Mouse (Mus musculus) mature B cell (primary cell): ENCODE measurements around the gene Mgst2.

Experiments
- in situ Hi-C: fragments of 300-500 bp; cut with MboI; formaldehyde crosslinking; loops from 2 replicates; pipeline ENCODE4 v1.14.3; 2019

Mgst2 gene

DNA sequence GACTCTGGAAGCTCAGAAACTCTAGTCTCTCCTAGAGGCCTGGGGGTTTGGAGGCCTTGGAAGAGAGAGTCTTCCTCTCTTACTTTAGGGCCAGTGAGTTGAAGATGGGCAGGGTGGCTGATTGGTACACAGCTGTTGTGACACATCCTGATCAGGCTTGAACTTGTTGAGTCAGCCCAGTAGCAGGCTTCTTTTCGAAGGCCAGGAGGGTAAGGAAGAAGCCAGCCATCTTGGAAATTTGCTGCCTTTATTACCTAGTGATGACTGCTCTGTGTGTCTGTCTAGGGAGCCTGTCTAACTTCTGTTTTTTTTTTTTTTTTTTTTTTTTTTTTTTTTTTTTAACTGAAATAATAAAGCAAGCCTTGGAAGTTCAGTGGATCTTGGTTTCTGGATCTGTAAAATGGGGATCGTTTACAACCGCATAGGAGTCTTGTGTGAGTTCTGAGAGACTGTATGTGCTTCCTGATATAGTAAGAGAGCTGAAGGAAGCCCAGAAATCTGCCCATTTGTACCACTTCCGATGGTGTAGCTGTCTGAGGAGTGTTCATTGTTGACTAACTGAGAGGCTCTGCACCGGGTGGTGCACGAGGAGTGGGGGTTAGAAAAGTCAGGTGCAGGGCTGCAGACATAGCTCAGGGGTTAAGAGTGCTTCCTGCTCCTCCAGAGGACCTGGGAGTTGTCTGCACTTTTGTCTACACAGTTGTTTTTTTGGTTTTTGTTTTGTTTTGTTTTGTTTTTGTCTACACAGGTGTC lies 5.7 kb upstream of the Mgst2 start:
- in situ Hi-C loops, result no loop called here

DNA sequence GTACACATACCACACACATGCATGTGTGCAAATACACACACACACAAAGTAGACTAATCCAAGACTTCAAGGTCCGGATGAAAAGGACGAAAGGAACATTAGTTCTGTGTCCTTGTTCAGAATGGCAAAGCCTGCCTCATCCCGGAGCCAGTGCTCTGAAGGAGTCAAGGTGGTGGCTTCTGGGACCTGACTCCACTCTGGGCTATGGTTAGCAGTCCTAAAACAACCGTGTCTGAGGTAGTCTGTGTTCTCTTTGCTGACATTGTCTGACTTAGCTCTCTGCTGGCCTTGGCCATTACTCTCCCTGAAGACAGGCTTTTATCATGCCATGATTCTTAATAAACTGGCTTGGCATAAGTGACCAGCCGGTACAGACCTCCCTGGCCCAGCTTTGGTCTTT lies 745 bp upstream of the Mgst2 start:
- in situ Hi-C loops, result no loop called here

DNA sequence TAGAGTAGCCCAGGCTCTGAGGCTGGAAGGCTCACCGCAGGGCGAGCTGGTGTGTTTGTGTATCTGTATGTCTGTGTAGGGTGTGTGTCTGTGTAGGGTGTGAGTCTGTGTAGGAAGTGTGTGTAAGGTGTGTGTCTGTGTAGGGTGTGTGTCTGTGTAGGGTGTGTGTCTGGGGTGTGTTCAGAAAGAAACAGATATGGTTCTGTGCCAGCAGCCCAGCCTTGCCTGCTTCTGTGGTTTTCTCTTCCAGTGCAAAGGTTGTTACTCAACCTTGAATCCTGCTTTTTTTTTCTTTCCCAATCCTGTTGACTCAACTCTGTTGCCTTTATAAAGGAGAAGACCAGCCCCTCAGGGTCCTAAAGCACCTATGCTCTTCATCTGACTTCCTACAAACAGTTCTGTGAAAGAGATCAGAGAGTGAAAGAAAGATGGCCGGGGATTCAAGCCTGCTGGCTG lies 689 bp downstream of the Mgst2 start:
- in situ Hi-C loops, result no loop called here

DNA sequence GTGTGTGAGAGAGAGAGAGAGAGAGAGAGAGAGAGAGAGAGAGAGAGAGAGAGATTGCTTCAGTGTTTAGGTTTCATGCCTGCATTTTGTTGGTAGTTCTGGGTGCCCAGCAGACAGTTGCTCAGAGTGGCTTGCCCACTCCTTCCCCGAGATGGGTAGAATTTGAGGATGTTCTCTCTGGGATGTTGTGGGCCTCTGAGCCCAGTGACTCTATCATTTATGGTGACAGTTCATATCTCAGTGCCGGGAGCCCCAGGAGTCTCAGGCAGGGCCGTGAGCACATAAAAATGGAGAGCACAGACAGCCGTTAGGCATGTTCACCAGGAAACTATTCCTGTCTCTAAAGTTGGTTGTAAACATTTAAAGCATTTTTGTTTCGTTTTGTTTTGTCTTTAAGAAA lies 1.2 kb downstream of the Mgst2 start:
- in situ Hi-C loops, result no loop called here

DNA sequence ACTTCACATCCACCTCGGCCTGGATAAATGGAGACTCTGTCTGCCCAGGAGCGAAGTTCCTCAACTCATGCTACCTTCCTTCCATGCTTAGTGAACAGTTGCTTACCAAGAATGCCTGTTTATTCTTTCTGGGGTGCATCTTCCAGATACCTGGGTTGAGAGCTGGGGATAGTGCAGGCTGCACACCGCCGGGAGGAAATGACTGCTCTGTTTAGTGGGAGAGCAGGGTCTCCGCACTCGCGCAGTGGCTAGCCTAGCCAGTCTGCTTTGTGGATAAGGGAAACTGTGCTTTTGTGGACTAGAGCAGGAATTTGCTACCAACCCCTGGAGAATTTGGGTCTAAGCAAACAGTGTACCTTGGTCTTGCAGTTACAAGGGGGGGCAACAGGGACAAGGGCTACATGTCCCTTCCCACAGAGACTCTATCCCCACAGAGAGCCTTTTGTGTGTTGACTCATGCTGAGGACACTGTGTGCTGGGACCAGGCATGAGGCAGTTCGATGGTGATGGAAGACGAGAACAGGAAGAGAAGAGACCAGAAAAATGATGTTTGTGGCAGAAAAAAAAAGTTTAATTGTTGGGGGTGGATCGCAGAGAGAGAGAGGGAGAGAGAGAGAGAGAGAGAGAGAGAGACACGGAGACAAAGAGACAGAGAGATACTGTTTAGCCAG lies 1.9 kb downstream of the Mgst2 start:
- in situ Hi-C loops, result no loop called here

DNA sequence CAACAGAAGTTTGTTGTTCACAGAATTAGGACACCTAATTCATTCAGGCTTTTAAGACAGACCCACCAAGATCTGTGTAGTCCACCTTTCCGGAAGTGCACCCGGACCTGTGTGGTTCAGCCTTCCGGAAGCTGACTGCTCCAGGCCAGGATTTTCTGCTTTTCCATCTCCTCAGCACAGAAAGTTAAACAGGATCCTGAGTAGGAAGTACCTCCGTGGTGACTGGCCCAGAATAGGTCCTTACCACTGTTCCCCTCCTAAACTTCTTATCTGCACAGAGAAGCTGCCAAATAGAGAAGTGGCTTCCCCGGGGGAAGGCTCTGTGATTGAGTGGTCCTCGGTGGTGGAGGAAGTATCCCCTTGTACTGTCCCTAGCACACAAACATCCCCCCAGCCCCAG lies 2.4 kb downstream of the Mgst2 start:
- in situ Hi-C loops, result no loop called here

DNA sequence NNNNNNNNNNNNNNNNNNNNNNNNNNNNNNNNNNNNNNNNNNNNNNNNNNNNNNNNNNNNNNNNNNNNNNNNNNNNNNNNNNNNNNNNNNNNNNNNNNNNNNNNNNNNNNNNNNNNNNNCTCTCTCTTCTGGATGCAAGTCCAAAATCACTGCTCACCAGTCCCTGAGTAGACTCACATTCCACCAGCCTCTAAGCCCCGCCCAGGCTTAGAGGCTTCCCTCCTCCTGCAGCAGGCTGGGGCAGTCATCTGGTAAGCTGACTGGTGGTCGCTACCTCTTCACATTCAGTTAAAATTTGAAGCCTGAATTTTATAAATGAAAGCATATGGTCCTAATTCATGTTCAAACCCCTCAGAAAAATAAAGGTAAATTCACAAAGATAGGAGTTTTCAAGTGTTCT lies 8.4 kb downstream of the Mgst2 start:
- in situ Hi-C loops, result no loop called here

DNA sequence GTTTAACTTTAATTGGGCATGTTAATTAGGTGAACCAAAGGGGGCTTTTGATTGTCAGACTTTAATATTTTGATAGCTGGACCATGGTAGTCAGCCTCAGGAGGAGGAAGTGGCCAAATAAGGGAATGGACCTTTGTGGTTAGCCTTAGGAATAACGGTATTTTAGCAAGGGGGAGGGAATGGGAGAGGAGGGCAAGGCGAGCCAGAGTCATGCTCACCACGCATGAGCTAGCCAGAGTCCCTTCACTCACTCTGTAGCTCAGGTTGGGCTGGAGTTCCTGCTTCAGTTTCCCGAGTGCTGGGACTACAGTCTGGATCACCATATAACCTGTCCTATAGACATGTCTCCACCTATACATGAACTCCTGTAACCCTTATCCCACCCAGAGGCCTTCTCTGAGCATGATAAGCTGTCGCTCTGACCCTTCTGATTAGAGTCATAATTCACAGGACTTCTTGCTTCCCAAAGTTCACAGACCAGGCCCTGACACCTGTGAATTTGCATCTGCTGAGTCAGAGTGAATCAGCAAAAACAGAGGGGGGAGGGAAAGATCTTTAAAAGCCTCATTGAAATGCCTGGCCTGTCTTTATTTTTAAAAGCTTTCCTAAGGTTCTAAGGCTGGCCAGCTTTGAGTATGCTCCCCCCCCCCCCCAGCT lies 10.4 kb downstream of the Mgst2 start:
- in situ Hi-C loops, result no loop called here

DNA sequence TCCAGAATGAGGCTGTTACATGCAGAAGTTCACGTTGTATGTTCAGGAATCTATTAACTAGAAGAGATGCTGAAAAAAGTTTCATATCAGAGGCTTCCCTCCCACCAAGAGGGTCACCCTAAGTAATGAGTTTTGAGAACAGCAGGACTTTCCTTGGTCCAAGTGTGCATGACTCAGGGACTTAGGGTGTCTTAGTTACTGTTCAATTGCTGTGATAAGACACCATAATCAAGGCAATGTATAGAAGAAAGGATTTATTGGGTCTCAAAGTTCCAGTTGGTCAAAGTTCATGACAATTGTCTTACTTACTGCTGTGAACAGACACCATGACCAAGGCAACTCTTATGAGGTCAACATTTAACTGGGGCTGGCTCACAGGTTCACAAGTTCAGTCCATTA lies 10.9 kb downstream of the Mgst2 start:
- in situ Hi-C loops, result no loop called here

DNA sequence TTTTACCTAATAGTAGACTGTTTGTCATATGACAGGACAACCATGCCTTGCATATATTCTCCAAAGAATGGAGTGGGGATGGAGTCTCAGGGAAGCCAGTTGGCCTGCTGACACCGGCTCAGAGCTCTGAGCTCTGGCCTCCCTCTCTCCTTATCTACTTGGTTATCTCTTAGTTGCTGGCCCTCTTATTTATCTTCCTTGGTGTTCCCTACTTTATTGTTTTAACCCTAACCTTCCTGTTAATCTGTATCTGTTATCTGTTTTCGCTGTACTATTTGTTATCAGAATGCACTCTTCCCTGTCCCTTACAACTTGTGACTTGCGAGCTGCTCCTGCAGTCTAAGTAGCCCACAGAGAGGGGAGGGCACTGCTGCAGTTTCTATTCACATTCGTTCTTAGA lies 12.5 kb downstream of the Mgst2 start:
- in situ Hi-C loops, result no loop called here

DNA sequence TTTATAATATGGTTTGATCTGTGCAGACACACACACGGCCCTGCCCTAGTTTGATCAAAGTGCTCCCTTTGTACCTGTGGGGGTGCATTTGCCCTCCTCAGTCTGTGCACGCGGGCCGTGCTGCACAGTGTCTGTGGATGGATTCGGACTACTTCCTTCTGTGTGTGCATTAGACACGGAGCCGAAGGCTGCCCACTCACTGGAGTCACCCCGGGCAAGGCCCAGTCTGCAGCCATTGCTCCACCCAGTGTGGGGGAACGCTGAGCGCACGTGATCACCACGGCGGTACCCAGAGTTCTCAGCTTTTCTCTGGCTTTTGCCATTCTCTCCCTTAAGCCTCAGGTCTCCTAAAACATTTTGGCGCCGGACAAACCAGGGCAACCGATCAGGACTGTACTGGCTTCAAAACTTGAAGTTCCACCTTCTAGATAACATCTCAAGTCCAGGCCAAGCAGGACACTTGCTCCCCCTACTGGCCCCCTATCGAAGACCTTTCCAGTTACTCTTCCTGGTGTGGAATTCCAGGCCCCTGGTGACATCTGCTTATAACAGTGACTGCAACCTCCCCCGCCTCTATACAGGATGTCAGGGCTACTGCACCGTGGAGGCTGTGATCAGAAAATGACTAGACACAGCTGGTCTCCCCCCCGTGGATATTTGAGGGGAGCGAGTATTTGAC lies 13.4 kb downstream of the Mgst2 start:
- in situ Hi-C loops, result no loop called here

DNA sequence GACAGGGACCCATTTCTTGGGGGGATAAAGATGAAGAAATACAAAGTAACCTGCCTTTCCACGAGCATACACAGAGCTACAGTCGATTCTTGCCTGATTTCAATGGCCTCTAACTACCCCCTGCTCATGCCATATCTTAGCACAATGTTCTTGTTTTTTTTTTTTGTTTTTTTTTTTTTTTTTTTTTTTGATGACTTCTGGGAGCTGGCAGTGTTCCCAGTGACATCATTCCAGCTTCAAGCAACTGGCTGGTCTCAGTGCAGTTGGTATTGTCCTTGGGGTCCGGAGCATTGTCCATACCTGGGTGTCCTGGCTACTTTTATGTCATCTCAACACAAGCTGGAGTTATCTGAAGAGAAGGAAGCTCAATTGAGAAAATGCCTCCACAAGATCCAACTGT lies 14.8 kb downstream of the Mgst2 start:
- in situ Hi-C loops, result no loop called here

DNA sequence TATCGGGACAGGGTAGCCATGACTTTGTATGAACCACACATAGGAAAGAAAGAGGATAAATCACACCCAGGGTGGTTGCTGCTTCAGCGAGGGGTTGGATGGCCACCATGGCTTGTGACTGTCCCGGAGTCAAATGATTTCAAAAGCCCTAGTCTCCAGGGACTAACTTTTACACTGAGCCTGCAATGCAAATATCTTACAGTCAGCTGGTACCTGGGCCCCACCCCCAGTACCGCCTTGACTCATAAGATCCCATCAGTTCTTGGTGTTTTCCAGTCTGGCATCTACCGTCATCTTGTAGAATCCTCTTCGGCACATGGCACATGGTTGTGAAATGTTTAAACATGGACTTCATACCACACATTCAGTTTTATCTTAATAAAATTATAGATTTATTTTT lies 25.4 kb downstream of the Mgst2 start:
- in situ Hi-C loops, result no loop called here

DNA sequence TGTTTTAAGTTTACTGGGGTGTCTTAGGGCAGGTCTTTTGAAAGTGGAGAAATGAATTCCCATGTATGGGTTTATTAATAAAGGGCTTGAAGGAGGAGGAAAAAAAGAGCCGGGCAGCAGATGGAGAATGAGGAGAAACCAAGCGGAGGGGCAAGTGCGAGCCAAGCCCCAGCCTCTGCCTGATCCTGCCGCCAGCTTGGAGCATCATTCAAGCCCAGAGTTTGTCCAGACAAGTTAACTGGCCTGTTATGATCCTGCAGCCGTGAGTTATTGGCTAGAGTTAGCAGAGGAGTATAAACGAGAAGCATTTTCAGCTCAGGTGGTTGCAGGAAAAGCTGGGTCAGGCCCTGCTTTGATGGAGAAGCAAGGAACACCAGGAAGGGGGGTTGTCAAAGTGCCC lies 26.2 kb downstream of the Mgst2 start:
- in situ Hi-C loops, result no loop called here

DNA sequence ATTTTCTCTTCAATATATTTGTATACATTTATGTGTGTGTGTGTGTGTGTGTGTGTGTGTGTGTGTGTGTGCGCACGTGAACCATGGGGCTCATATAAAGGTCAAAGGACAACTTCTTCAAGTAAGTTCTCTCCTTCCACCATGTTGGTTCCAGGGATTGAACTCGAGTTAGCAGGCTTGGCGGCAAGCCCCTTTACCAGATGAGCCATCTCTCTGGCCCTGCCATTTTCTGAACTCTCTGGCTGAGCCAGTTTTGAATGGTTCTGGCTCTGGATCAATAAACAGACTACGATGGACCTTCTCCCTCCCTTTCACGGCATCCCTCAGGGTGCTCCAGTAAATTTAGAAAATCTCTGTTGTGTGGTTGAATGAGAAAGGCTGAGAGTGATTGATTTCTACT lies 26.6 kb downstream of the Mgst2 start:
- in situ Hi-C loops, result no loop called here

DNA sequence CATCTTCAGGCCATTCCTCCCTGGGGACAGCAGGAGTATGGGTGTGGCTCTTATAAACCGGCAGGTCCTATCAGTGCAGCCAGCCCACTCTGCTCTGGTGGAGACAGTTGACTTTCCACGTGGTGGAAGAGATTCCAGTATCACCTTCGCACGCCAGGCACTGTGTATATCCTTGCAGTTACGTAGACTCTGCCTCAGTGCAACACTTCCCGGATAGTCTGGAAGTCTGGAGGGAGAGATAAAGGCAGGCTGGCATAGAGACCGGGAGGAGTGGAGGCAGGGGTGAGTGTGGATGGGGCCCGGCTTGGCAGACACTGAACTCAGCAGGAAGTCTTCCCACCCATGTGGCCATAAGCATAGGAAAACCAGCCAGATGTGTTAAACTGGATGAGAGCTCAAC lies 28.6 kb downstream of the Mgst2 start:
- in situ Hi-C loops, result no loop called here

DNA sequence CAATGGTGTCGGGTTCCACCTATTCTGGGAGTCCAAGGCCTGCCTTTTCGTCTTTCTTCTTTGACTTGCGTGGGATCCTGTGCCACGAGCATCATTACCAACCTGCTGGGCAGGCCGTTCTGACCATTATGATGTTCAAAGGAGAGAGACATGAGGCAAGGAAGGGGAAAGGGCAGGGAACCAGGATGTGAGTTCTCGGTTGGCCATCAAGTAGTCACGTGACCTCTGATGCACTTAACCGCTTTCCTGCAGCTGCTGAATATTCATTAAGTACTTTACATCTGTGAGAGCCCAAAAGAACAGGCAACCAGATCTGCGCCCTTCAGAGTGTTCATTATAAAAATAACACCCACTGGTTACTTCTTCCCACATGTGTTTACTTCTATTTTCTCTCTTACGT lies 33.0 kb downstream of the Mgst2 start:
- in situ Hi-C loops, result no loop called here

DNA sequence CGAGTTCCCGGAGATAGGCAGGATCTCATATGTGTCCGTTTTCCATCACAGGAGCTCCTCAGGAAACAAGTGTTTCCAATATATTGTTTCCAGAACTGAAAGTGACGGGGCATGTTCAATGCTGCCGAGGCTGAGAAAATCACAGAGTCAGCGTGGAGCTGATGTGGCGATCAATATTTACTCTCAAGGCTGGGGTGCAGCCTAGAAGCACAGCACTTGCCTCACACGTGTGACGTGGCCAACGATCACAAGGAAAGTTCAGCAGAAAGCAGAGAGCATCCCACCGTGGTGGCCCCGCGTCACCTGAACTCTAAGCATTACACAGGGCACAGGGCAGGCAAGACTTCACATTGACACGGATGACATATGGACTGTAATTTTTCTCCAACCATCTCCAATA lies 34.4 kb downstream of the Mgst2 start:
- in situ Hi-C loops, result no loop called here

DNA sequence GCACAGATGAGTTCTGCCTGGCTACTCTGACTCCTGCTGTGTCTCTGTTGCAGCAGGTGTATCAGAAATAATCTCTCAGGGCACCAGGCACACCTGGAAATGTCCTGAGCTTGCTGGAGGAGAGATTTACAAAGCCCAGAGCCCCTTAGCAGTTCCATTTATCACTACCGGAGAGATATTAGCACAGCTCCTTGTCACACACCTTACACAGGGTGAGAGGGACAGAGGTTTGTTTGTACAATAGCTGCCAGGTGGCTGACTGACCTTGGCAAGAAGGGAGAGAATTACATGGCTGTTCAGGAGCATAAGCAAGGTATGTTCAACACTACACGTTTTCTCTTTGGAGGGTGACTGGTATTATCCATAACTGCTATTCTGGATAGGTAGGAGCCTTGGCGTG lies 35.6 kb downstream of the Mgst2 start:
- in situ Hi-C loops, result no loop called here

DNA sequence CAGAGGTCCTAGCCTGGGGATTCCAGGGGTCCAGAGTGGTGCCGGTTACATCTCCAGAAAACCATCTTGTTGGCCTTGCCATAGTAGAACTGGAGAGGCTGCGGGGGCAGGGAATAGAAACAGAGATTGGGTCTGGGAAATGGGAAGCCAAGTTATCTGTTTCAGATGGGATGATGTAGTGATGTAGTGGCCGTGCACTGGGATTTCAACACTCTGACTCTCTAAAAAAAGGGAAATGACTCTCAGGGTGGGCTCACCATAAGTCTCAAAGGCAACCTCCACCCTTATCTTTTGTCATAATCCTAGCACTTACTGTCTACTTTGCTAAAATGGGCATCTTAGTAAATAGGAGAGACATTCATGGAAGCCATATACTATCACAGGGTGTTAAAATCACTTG lies 37.8 kb downstream of the Mgst2 start:
- in situ Hi-C loops, result no loop called here

DNA sequence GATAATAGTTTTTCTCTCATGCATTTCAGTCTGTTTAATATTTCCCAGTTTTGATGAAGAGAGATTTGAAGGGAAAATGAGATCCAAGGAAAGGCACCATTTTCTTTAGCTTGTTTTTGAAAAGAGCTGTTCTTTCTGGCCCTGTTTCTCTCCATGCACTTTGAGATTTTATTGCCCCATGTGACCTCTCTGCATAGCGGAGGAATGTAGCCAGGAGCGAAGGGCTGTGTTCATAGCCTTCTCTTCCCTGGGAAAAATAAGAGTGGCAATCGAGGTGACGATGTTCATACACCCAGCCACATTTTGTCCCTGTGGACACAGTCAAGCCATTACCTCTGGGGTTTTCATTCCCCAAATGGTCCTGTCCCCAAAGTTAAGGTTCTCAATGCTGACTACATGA lies 40.0 kb downstream of the Mgst2 start:
- in situ Hi-C loops, result loop anchor here (10.0 kb wide), 1 partner anchor 495 kb away; no protein-coding TSS in a partner anchor

DNA sequence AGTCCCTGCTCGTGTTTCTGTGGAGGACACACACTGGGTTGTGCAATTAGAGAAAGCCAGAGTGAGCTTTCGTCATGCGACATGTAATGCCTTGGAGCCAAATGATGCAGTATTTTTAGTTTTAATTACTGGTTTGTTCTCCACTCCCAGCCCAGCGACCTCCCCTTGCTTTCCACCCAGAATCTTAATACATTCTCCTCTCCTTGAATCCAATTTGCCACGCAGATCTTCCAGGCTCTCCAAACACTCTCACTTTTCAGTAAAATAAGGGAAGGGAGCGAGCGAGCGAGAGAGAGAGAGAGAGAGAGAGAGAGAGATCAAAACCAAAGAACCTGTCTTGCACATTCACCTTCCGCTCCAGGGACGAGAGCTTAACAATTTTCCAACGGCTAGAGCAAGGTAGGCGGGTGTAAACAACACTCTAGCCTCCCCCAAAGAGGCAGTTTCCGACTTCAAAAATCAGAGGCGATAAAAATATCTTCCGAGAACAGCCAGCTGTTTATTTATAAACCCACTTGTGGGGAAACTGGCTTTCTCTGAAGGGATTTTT lies 40.6 kb downstream of the Mgst2 start:
- in situ Hi-C loops, result loop anchor here (10.0 kb wide), 1 partner anchor 494 kb away; no protein-coding TSS in a partner anchor
